Mouse (Mus musculus): Measurements from ENCODE around the gene Imp3. TPM values are rescaled to one million over a fixed set of nuclear protein-coding genes. Genes with fewer than 3 reads are reported as not detected.
"Not testable (repeated sequence)": the region's sequence is repeated elsewhere in the genome, so short reads cannot be mapped to it uniquely, and the experiment has no call there.

Gene Imp3
- total RNA-seq, 2 experiments from 2014 or later = 49.1 to 51.4 TPM

DNA sequence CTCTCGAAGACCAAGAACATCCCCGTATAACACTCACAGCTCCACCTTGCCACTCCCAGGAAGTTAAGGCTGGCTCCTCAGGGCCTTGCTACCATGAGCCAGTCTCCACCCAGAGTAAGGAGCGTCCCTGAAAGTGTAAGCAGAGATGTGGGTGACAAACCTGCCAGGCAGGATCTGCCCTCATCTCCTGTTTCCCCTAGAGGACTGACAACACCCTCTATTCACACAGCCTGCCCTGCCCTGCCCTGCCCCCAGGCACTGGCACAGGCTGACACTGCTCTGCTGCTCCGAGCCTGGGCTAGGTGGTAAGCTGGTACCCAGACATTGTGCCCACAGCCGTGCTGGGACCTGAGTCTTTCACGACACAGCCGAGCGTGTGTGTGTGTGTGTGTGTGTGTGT, 36.1 kb upstream of the Imp3 start:
- TF ChIP-seq CTCF (IDR thresholded peaks at IDR 0.05) = no peak
- intact Hi-C loops (cut with DNase I) = no loop called here
- peak; percentile 64 for DNase-seq
- no peak overlapping the region for H3K4me3 ChIP-seq
- H3K27ac ChIP-seq = peak overlapping the region; percentile 57

DNA sequence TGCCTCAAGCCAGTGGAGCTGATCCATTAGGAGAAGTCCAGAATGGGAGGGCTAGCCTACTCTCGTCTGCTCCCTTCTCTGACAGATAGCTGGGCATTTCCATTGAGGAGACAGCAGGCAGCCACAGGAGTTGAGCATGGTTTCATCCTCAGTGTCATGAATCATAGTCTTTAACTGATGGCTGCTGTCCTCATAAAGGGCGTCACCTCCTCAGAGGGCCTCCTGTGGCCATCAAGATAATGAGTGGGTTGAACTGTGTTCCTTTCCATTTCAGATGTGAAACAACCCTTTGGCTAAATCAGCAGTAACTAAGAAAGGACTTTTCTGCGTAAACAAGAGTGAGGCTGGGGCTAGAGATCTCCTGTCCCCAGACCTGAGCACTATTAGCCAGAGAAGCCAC, 33.6 kb upstream of the Imp3 start:
- intact Hi-C loops (cut with DNase I) = no loop called here
- Histone ChIP-seq H3K4me3 (no peak overlapping the region), H3K27ac (no peak overlapping the region)
- peak; percentile 12 for DNase-seq
- no peak for TF ChIP-seq CTCF (IDR thresholded peaks at IDR 0.05)

DNA sequence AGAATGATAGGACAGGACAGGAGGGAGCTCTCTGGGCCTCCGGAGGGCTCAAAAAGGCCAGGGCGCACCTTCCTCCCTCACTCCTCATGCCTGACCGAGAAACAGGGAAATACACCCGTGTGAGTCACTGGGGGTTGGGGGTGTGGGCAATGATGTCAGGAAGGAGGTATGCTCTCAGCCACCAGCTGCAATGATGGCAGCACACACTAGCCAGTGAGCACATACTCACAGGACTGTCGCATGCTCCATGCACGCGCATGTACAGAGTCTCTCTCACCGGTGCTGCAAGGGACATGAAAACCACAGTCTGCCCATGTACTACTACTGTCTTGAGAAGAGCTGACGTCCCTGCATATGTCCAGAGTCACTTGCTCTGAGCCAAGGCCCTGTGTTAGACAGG, 29.7 kb upstream of the Imp3 start:
- no peak overlapping the region for H3K4me3 ChIP-seq
- no peak for TF ChIP-seq CTCF (IDR thresholded peaks at IDR 0.05)
- peak; percentile 38 for DNase-seq
- intact Hi-C loops (cut with DNase I) = no loop called here
- H3K27ac ChIP-seq = no peak overlapping the region

DNA sequence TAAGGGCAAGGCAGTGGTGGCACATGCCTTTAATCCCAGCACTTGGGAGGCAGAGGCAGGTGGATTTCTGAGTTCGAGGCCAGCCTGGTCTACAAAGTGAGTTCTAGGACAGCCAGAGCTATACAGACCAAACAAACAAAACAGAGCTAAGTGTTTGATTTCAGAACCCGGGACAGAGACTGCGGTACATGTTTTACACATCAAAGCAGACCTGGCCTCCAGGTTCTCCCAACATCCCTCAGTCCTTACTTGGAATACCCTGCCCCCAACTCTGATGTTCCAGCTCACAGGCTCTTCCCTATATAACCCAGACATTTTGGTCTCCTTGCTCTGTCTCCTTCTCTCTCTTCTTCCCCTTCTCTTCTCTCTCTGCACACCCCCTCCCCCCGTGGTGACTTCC, 27.3 kb upstream of the Imp3 start:
- intact Hi-C loops (cut with DNase I); H3K4me3 ChIP-seq; H3K27ac ChIP-seq; DNase-seq: not testable (repeated sequence)

DNA sequence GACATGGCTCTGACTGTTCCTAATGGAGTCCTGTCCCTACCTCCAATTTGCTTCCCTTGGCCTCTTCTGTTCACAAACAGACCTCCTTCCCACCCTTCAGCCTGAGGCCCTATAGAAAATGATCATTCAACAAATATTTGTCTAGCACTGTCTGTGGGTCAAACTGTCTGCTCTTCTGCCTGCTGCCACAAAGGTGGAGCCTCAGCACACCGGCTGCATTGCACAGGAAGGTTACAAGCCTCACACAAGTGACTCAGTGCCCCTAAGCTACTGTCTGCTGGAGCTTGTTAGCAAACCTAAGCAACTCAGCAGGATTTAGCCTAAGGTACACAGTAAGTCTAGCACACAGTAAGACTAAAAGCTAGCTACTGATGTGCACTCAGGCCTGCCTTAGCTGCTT, 26.3 kb upstream of the Imp3 start:
- no peak for TF ChIP-seq CTCF (IDR thresholded peaks at IDR 0.05)
- Histone ChIP-seq H3K4me3 (no peak overlapping the region), H3K27ac (no peak overlapping the region)
- intact Hi-C loops (cut with DNase I) = no loop called here
- DNase-seq = no peak

DNA sequence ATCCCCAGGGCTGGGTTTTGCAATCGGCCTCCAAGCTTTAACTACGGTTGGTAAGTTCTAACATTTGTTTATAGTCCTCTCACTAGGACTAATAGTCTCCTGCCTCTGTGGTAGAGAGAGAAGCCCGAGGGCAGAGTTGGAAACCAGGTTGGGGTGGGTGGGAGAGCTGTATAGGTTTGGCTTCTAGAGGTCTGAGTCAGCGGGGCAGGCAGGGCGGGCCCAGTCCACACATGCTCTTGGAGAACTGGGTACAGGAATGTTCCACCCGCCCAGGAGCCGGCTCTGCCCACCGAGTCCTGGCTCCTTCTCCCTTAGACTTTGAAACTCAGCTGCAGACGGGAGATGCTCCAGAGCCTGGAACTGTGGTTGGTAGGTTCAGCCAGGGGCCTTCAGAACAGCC, 23.3 kb upstream of the Imp3 start:
- intact Hi-C loops (cut with DNase I) = no loop called here
- DNase-seq = peak; percentile 60
- TF ChIP-seq CTCF (IDR thresholded peaks at IDR 0.05) = no peak
- H3K4me3 ChIP-seq = no peak overlapping the region
- H3K27ac ChIP-seq = peak overlapping the region; percentile 63

DNA sequence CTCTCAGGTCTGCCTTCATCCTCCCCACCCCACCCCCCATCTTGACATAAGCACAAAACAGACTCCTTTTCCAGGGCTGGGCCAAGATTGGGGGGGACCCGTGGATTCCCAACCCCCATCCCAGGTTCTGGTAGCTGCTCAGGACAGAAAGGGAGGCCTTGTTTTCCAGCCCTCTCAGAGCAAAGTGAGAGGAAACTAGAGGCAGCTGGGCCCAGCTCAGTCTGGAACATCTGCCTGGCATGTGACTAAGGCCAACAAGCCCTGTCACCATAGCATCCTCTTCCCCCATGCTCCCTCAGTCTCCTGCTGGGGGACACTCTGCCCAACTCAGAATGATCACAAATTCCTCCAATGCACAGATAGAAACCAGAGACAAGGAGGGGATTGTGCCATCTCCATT, 22.2 kb upstream of the Imp3 start:
- intact Hi-C loops (cut with DNase I) = no loop called here
- no peak for TF ChIP-seq CTCF (IDR thresholded peaks at IDR 0.05)
- no peak for DNase-seq
- Histone ChIP-seq H3K4me3 (no peak overlapping the region), H3K27ac (peak overlapping the region; percentile 58)

DNA sequence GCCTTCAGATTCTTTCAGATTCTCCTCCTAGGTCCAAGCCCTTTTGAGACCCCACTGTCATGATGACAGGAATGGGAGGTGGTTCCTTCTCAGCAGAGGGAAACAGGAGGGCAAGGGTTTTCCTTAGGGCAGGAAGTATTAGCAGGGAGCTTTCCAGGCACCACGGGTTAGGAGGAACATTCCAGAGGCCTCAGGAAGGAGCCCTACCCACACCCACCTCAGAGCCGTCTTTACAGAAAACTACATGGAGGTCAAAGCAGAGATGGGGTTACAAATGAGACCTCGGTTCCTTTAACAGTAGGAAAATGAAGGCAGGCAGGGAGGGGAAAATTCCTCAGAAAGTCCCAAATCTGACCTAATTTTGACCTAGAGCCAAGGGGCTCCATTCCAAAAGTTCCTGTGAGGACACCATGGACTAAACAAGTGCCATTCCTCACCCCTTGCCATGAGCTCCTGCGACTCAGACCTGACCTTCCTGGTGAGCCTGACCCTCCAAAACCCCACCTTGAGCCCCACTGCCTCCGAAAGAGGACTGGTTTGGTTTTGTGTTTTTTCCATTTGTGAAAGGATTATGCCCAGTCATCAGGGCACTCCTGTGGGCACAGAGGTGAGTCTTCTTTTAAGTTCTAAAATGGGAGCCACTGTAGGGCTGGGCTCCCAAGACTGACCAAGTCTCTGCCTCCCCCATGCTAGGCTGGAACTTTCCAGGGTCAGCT, 21.4 kb upstream of the Imp3 start:
- TF ChIP-seq CTCF (IDR thresholded peaks at IDR 0.05) = no peak

DNA sequence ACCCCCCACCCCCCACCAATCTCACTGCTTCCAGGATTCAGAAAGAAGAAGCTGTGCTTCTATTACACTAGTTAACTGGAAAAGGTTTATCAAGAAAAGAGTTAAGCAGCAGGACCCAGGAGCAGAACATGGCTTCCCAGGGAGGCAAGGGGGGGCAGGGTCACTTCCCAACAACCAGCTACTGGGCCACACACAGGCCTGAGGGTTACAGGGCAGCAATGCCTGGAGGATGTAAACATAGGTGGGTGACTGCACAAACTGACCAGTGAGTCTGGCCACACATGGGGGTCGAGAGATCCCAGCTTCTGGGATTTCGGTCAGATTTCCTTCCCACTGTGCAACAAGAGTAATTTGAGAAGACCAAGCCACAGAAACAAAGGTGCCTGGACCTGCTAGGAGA, 20.1 kb upstream of the Imp3 start:
- no peak for DNase-seq

More for the DNA sequence above, 21.4 kb upstream of the Imp3 start:
- peak overlapping the region; percentile 58 for H3K27ac ChIP-seq
- intact Hi-C loops (cut with DNase I) = no loop called here
- peak; percentile 52 for DNase-seq
- no peak overlapping the region for H3K4me3 ChIP-seq

DNA sequence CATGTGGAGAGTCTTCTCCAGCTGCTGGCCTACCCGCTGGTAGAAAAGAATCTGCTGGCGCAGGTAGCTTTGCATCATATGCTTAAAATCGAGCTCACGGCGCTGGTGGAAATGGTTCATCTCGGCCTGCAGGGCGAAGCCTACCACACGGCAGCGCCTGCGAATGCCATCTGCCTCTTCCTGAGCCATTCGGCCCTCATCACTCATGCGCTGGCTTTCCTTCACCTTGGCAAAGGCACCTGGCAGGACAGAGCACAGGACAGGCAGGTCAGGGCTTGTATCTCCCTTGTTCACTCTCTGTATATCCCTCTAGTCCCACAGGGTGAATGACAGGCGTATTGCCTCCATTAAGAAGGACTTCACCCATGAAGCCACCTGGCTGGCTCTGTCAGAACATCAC, 18.8 kb upstream of the Imp3 start:
- DNase-seq = no peak
- H3K4me3 ChIP-seq = no peak overlapping the region
- intact Hi-C loops (cut with DNase I) = no loop called here
- no peak overlapping the region for H3K27ac ChIP-seq
- TF ChIP-seq CTCF (IDR thresholded peaks at IDR 0.05) = no peak

More for the DNA sequence above, 20.1 kb upstream of the Imp3 start:
- intact Hi-C loops (cut with DNase I) = no loop called here
- TF ChIP-seq CTCF (IDR thresholded peaks at IDR 0.05) = no peak
- Histone ChIP-seq H3K4me3 (no peak overlapping the region), H3K27ac (no peak overlapping the region)

DNA sequence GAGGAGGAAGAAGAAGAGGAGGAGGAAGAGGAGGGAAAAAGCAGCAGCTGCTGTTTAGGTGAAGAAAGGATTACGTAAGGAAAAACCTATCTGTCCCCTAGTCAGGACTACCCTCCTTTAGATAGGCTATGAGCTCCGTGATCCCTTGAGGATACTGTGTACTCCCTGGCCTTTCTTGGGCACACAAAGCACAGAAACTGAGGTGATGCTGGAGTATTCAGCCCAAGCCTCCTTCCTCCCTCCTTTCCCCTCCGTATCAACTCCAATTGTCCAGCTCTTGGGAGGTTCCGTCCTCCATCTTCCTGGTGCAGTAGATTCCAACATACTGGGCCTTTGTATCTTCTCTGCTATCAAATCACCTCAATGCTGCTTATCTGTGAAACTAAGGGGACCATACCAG, 14.5 kb upstream of the Imp3 start:
- intact Hi-C loops (cut with DNase I) = no loop called here
- TF ChIP-seq CTCF (IDR thresholded peaks at IDR 0.05) = no peak
- peak overlapping the region; percentile 88 for H3K4me3 ChIP-seq
- H3K27ac ChIP-seq = peak overlapping the region; percentile 93
- no peak for DNase-seq

DNA sequence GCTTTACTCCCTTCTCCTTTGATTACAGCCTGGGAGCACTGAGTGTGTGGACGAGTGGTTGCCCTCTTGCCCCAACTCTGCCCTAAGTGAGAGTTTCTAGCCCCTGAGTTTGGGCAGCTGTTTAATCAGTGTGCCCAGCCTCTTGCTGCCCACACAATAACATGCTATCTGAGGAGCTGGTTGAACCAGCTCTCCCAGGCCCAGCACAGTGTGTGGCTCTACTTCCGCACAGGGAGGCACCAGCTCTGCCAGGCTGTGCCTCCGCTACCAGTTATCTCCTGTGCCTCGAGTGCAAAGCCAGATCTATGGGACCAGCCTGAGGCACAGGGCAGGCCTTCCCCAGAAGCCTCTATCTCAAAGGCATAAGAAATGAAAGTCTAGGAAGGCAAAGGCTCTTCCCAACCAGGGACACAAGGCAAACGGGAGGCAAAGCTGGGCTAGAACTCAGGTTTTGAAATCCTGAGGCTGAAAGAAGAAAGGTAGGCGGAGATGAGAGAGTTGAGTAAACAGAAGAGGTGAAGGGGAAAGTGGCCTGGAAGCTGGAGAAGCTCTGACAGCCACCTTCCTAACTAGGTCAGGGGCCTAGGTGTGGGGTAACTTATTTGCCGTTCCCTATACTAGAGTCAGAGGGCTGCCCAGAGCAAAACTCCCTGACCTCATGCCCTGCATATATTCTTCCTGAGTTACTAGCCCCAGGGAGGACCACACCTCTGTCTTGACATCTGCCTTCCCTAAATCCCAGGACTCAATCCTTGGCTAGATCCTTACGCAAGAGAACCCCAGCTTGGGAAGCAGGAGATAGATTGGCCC, 13.2 kb upstream of the Imp3 start:
- intact Hi-C loops (cut with DNase I) = no loop called here

DNA sequence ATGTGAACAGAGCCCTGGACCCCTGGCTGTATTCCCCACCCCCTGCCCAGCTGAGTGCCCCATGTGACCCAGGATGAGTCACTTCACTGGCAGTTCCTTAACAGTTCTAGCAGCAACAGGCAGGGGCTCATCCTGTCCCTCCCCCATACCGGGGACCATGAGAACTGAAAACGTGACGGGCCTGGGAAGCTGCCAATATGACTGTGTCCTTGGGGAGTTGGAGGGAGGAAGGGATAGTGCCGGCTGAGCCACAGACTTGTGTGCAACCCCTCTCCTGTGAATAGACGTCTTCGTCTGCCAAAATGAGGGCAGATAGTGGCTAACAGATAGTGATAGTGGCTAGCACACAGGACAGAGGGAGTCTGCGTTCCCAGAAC, 12.6 kb upstream of the Imp3 start:
- intact Hi-C loops (cut with DNase I) = loop anchor here (5.0 kb wide), 3 partner anchors 32 to 208 kb away; partner anchors contain the start of genes Man2c1 and Sin3a
- H3K4me3 ChIP-seq = peak overlapping the region; percentile 88
- TF ChIP-seq CTCF (IDR thresholded peaks at IDR 0.05) = no peak
- DNase-seq = peak; percentile 86
- H3K27ac ChIP-seq = peak overlapping the region; percentile 93

More for the DNA sequence above, 13.2 kb upstream of the Imp3 start:
- peak overlapping the region; percentile 93 for H3K27ac ChIP-seq
- H3K4me3 ChIP-seq = peak overlapping the region; percentile 88
- no peak for DNase-seq
- no peak for TF ChIP-seq CTCF (IDR thresholded peaks at IDR 0.05)
